Mouse (Mus musculus) kidney, adult 8-10 months (tissue): ENCODE measurements around the gene Pacs1.
"Not testable (repeated sequence)": the region's sequence is repeated elsewhere in the genome, so short reads cannot be mapped to it uniquely, and the experiment has no call there.

Experiments used
- DNase-seq, 2 experiments: peaks; one replicate each; pipeline ENCODE4 v3.0.0; 2022

Pacs1 gene

DNA sequence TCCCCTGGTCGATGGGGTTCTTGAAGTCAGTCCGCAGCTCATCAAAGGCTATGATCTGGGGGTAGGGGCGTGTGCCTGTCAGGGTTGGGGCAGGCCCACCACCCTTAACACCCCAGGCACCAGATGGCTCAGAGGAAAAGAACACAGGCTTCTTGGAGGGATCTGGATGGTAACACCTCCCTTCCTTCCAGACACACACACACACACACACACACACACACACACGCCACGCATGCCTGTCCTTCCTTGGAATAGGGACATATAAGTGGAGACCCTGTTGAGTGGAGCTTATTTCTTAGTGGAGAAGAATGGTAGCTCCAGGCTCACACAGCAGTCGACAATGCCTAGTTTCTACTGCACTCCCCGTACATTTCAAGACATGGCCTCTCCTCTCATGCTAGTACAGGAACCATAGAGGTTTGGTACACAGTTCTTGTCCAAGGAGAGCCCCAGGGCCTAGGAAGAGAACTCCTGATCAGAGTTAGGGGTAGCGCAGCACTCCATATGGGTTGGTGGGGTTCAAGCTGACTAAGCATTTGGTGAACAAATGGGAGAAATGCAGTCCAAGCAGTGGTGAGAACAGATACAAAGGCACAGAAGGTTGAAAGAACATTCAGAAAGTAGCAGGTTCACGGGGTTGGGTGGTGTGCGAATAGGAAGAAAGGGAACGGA, 178.0 kb downstream of the Pacs1 start:
- DNase-seq: no peak

DNA sequence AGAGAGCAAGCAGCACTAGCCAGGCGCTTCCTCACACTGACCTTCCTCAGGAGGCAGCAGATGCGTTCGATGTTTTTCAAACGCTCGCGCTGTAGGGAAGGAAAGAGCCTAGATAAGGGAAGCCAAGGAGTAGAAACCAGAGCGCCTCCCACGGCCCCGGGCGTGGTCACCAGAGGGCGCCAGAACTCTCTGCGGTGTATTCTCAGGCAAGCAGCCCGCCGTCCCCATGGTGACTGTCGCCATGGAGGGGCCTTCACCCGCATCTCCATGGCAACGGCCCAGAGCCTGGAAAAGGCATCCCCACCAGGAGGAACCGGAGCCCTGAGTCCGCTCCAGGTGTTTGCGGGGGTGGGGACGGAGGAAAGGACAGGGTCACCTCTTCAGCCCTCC, 178.7 kb downstream of the Pacs1 start:
- peak; percentile 84 to 93 for DNase-seq

DNA sequence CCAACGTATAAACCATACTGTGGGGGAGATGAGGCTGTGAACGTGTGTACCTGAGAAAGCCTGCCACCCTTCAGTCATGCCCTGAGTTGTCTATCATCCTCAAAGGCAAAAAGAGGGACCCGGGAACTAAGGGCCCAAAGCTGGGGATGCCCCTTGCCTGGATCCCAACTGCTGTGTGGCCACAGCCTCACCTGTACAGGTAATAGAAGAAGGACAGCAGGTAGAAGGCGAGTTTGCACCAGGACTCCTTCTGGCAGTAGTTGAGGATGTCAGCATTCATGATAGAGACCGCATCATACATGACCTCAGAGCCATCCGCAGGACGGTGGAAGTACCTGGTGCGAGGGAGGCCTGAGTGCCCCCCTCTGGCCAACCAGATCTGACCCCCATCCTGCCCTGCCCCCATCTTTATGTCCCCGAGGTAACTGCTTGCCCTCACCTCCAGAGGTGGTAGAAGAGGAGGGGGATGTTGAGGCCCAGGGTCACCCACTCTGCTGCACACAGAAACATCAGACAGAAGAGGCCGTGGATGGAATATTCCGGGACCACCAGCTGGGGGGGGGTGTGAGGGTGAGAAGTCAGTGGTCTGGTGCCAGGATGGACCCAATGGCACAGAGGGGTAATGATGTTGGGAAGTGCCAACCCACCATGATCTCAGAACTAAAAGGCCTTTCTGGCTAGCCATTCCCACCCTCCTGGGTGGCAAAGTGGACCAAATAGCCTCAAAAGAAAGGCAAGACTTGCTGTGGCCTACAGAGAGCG, 179.3 kb downstream of the Pacs1 start:
- DNase-seq: no peak

DNA sequence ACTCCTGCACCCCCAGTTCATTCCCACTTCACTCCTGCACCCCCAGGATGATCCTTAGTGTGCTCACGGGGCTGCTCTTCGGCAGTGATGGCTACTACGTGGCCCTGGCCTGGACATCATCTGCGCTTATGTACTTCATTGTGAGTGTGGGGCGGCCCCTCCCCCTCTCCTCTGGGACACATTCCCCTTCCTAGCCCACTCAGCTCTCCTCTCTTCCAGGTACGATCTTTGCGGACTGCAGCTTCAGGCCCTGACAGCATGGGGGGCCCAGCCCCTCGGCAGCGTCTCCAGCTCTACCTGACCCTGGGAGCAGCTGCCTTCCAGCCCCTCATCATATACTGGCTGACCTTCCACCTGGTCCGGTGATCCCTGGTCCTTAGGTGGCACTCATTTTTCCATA, 180.8 kb downstream of the Pacs1 start:
- no peak for DNase-seq

DNA sequence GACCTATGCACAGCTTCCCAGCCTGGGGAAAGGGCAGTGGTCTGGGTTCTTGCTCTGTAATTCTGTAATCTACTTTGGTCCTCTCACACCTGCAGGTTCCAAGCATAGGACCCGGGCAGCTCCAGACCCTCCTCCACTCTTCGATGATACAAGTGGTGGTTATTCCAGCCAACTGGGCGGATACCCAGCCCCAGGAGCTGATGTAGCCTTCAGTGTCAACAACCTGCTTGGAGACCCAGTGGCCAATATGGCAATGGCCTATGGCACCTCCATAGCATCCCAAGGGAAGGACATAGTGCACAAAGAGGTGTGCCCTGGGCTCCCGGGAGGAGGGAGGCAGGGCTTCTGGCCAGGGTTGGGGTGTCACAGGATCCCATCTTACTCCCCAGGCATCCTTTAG, 183.6 kb downstream of the Pacs1 start:
- no peak for DNase-seq

DNA sequence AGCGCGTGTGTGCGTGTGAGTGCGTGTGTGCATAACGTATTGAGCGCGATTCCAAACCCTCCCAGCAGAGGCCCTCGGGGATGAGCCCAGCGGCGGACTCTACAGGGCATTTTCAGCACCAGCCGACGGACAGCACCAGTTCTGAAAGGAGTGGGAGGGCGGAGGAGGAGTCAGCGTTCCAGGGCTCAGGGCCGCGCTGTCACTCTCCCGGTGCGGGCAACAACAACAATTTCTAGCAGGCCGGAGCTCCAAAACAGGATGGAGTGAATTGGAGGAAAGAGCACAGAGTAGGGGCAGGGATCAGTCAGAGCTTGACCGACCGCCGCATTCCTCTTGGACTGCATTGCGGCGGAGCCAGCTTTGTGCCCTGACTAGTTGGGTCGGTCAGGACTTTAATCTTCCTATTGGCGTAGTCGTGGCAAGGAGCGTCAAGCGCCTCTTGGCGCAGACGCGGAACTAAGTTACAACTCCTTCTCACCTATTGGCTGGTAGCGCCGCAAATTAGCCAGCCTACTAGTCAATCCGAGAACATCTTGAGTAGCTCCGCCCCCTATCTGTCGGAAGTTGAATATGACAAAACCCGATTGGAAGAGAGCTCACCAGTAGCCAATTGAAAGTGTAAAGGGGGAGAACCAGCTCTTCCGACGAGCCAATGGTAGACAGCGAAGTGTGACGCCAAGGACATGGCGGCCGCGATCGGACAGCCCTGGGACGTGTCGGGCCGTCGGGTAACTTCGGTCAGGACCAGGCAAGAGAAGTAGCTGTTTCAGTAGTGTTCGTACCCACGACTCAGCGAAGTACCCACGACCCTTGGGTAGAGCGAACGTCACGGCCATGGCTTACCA, 184.8 kb downstream of the Pacs1 start, which contains the start of gene Yif1a:
TSS of gene Yif1a (plus strand) at position 655 of the 845 bp plus-strand sequence.
- DNase-seq: peak; percentile 97 to 99

DNA sequence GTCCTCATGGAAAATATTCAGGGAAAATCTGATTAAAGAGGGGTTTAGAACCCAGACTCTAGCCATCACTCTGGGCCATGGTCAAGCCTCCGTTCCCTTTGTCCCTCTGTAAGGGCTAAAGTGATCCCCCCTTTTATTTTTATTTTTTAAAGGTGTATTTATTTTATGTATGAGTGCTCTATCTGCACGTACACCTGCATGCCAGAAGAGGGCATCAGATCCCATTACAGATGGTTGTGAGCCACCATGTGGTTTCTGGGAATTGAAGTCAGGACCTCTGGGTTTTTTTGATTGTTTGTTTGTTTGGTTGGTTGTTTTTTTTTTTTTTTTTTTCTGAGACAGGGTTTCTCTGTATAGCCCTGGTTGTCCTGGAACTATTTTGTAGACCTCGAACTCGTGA, 186.4 kb downstream of the Pacs1 start:
- not testable (repeated sequence) for DNase-seq

DNA sequence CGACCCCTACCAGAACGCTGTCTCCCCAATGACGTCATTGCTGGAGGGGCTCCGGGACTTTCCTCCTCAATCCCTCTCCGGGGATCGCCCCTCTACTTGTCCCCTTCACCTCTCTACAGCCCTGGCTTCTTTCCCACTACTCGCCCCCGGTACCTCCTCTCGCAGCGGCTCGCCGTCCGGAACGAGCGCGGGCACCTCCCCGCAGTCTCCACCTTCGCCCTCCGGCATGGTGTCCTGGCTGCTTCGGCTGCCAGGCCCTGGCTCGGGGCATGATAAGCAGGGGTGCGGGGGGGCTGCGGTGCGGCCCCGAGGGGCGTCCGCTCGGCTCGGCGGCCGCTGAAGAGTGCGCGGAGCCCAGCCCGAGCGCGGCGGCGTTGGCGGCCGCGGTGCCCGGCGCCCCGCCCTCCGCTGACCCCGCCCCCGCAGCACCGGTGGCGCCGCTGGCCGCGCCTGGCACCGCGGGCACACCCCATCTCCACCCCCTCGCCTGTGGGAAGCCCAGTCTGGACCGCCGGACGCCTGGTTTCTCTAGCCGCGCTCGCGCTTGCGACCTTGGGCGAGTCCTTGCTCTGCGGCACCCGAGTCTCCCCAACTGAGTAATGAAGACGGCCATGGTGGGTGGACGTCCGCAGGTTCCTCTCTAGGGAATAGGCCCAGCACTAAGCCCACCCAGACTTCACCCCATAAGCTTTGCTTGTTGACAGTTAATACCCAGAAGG, 187.6 kb downstream of the Pacs1 start, which contains the start of gene Tmem151a:
TSS of gene Tmem151a (minus strand) at position 387 of the 719 bp plus-strand sequence.
- peak; percentile 49 to 55 for DNase-seq

DNA sequence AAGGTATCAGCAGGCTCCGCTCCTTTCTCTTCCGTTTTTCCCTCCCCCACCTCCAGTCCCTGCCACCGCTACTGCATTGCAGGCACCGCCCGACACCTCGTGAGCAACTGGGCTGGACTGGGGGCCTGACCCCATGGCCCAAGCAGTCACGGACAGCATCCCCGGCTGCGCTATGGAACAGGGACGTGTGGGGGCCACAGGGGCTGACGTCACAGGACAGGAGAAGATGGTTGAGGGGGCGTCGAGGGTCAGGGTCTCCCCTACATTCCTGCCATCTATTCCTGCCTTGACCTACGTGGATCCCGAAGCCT, 188.1 kb downstream of the Pacs1 start:
- DNase-seq: no peak

DNA sequence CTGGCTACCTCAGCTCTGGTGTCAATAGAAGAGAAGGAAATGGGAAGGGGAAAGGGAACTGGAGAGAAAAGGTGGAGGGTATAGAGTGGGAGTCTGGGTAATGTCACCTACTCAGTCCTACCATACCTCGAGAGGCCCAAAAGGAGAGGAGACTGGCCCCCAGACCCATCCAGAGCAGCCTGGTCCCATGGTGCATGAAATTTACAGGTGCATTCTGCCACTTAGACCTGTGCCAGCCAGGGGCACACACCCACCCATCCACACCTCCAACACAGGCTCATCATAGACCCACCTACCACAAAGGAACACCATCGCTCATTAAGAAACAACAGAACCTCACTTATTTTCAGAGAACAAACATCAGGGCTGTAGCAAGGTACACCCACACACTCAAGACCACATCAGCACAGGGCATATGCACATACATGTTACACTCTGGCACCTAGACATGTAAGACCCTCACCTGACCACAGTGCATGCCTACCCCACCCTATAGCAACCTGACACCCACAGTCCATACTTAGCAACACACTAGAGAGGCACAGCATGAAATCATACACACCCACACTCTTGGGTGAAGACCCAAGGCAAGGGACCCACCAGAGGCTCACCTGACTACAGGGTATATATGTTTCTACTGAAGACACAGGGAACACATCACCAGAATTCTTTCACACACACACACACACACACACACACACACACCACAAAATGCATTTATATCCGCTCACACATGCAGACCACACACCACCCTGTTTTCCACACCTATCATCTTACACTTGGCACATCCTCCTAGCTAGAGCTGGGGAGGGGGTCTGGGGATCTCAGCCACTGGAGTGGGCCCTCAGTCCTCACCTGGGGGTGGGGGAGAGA, 188.7 kb downstream of the Pacs1 start:
- DNase-seq: no peak
